Mouse (Mus musculus): Measurements from ENCODE around the gene Tesk1. TPM values are rescaled to one million over a fixed set of nuclear protein-coding genes. Genes with fewer than 3 reads are reported as not detected.
A peak's percentile ranks its signal among the peaks of the same experiment; 100 is the strongest.

Gene Tesk1
- polyA plus RNA-seq (2014; fragmentation: Nextera tagmentation; extraction: Ambion mirVana) = 13.2 and 14.8 TPM in 2 replicates

DNA sequence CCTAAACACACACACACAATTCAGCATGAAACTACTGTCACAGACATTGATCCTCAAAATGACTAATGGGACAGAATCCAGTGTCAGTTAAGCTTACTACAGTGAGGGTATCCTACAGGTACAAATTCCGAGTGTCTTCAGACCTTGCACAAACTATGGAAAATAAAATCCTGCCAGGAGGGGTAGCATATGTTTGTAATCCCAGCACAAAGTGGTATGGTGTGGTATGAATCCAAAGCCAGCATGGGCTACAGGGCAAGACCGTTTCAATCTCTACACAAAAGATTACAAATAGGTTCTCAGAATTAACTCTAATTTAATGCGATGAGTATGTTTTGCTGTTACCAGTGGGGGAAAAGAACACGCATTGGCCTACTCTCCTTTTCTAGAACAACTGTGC lies at the start of gene Tesk1:
Gene Tesk1 (plus strand): TSS at position 301 of the 400 bp plus-strand sequence.
- Histone ChIP-seq H3K4me2 (ENCODE audit: low read depth, low read length) (peak within 1 kb of the TSS; percentile 93), H3K27ac (replicated peaks; ENCODE audit: low read depth, low read length) (peak within 1 kb of the TSS; percentile 91), H3K9me3 (ENCODE audit: control insufficient read depth, low read length) (no peaks in the 10 kb centered on the region), H3K36me3 (ENCODE audit: control insufficient read depth, insufficient read depth, low read length) (peaks cover 17% of the 10 kb centered on the region), H3K9ac (ENCODE audit: low read depth, low read length) (peak within 1 kb of the TSS; percentile 97), H3K4me3 (ENCODE audit: low read depth, low read length) (peak within 1 kb of the TSS; percentile 93), H3K27me3 (replicated peaks; ENCODE audit: control insufficient read depth, insufficient read depth, low read length) (no peaks in the 10 kb centered on the region), H3K4me1 (ENCODE audit: control insufficient read depth, insufficient read depth, low read length) (peaks cover 9% of the 10 kb centered on the region)
- WGBS = 20% methylated on average over 4 of the region's 4 CpGs
- no peak for DNase-seq (ENCODE audit: low spot score)
- ATAC-seq (ENCODE audit: low read depth) = no peak

DNA sequence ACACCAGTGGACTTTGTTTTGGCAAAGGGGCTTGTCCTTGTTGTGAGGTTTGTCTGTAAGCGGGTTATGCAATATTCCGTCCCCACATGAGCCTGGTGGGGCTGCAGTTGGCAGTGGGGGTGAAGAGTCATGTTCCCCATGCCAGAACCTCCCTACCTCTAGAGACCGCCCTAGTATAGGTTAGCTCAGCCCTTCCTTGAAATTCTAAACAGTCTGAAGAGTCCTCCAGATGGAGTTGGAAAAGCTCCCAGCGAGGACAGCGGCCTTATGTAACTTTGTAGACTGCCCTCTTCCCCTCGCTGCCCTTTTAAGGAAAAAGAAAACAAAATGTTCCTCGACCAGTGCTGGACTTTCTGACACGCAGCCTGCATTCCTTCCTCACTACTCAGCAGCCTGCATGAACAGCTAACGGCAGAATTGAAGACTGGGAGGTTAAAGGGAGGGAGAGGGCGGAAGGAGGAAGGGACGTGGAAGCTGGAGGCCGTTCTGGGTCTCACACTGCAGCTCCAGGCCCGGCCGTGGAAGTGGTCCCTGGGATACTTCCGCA lies 47.3 kb upstream of the Tesk1 start:
- Histone ChIP-seq H3K9ac (ENCODE audit: low read depth, low read length) (peak overlapping the region; percentile 46), H3K36me3 (ENCODE audit: control insufficient read depth, insufficient read depth, low read length) (no peaks in the 10 kb centered on the region), H3K4me1 (ENCODE audit: control insufficient read depth, insufficient read depth, low read length) (peaks cover 23% of the 10 kb centered on the region), H3K4me2 (ENCODE audit: low read depth, low read length) (peak overlapping the region; percentile 14; the same call in 1 of the 2 replicates), H3K4me3 (ENCODE audit: low read depth, low read length) (no peak overlapping the region), H3K9me3 (ENCODE audit: control insufficient read depth, low read length) (no peaks in the 10 kb centered on the region), H3K27me3 (replicated peaks; ENCODE audit: control insufficient read depth, insufficient read depth, low read length) (no peaks in the 10 kb centered on the region), H3K27ac (replicated peaks; ENCODE audit: low read depth, low read length) (peak overlapping the region; percentile 81)
- ATAC-seq (ENCODE audit: low read depth) = peak; percentile 53
- 36% methylated on average over 15 of the region's 15 CpGs for WGBS
- peak; percentile 70 for DNase-seq (ENCODE audit: low spot score)

DNA sequence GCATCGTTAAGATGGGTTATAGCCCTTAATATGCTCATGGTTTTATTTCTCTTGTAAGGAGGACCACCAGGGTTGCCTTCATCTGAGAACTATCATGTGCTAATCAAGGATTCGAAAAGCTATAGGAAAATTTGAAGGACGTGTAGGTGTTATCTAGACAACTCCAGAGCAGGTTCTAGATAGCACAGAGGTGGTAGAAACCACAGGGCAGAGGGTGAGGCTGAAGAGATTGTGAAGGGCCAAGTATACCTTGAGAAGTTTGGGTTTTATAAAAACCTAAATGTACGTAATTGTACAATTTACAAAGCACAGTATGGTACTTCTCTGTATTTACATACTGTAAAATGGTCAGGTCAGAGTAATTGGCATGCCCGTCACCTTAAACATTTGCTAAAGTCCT lies 46.6 kb upstream of the Tesk1 start:
- H3K4me2 ChIP-seq (ENCODE audit: low read depth, low read length) = no peak overlapping the region
- 87% methylated on average over 5 of the region's 5 CpGs for WGBS
- ATAC-seq (ENCODE audit: low read depth) (no peak), DNase-seq (ENCODE audit: low spot score) (no peak)
- H3K4me3 ChIP-seq (ENCODE audit: low read depth, low read length) = no peak overlapping the region
- peak overlapping the region; percentile 46; the same call in 1 of the 2 replicates for H3K9ac ChIP-seq (ENCODE audit: low read depth, low read length)
- H3K27me3 ChIP-seq (replicated peaks; ENCODE audit: control insufficient read depth, insufficient read depth, low read length) = no peaks in the 10 kb centered on the region
- peaks cover 31% of the 10 kb centered on the region for H3K4me1 ChIP-seq (ENCODE audit: control insufficient read depth, insufficient read depth, low read length)
- H3K27ac ChIP-seq (replicated peaks; ENCODE audit: low read depth, low read length) = peak overlapping the region; percentile 81
- no peaks in the 10 kb centered on the region for H3K9me3 ChIP-seq (ENCODE audit: control insufficient read depth, low read length)
- no peaks in the 10 kb centered on the region for H3K36me3 ChIP-seq (ENCODE audit: control insufficient read depth, insufficient read depth, low read length)

DNA sequence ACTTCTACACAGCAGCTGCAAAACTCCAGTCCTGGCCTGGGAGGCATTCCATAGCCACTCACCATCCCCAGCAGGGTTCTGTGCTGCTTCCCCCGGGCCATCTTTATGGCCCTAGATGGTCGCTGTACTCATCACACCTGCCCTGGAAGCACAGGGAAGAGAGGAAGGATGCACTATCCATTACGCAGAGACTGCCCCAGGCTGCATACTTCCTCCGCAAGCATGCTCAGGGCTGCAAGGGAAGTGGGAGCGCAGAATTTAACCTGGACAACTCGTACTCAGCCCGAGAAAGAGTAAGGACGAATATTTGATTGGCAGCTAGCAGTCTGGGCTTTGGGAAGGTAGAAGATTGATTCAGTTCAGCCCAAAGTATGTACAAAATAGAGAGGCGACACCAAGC lies 45.9 kb upstream of the Tesk1 start:
- Histone ChIP-seq H3K4me2 (ENCODE audit: low read depth, low read length) (no peak overlapping the region), H3K9ac (ENCODE audit: low read depth, low read length) (no peak overlapping the region), H3K27ac (replicated peaks; ENCODE audit: low read depth, low read length) (no peak overlapping the region), H3K9me3 (ENCODE audit: control insufficient read depth, low read length) (no peaks in the 10 kb centered on the region), H3K36me3 (ENCODE audit: control insufficient read depth, insufficient read depth, low read length) (no peaks in the 10 kb centered on the region), H3K27me3 (replicated peaks; ENCODE audit: control insufficient read depth, insufficient read depth, low read length) (no peaks in the 10 kb centered on the region), H3K4me1 (ENCODE audit: control insufficient read depth, insufficient read depth, low read length) (peaks cover 37% of the 10 kb centered on the region), H3K4me3 (ENCODE audit: low read depth, low read length) (no peak overlapping the region)
- WGBS = 69% methylated on average over 9 of the region's 9 CpGs
- DNase-seq (ENCODE audit: low spot score) = no peak
- ATAC-seq (ENCODE audit: low read depth) = no peak

DNA sequence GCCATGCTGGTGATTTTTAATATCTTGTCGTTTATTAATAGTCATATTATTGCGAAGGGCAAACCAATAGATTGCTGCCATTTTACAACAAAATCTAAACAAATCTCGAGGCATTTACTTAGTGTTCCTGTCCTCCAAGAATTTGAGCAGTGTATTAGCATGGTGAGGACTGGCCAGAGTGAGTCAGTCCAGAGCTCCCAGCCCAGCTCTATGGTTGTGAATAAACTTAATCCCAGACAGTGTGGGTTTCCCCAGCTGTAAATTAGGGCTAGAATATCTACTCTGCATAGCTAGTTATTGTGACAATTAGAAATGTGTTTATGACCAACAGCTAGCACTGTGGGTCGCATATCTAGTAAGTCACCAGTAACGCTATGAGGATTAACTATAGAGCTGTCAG lies 45.4 kb upstream of the Tesk1 start:
- Histone ChIP-seq H3K4me3 (ENCODE audit: low read depth, low read length) (no peak overlapping the region), H3K4me2 (ENCODE audit: low read depth, low read length) (no peak overlapping the region), H3K27ac (replicated peaks; ENCODE audit: low read depth, low read length) (no peak overlapping the region; the same call in 1 of the 2 replicates), H3K9ac (ENCODE audit: low read depth, low read length) (no peak overlapping the region), H3K4me1 (ENCODE audit: control insufficient read depth, insufficient read depth, low read length) (peaks cover 43% of the 10 kb centered on the region), H3K9me3 (ENCODE audit: control insufficient read depth, low read length) (no peaks in the 10 kb centered on the region), H3K36me3 (ENCODE audit: control insufficient read depth, insufficient read depth, low read length) (no peaks in the 10 kb centered on the region), H3K27me3 (replicated peaks; ENCODE audit: control insufficient read depth, insufficient read depth, low read length) (no peaks in the 10 kb centered on the region)
- ATAC-seq (ENCODE audit: low read depth) (no peak), DNase-seq (ENCODE audit: low spot score) (no peak)
- WGBS = 64% methylated on average over 5 of the region's 5 CpGs

DNA sequence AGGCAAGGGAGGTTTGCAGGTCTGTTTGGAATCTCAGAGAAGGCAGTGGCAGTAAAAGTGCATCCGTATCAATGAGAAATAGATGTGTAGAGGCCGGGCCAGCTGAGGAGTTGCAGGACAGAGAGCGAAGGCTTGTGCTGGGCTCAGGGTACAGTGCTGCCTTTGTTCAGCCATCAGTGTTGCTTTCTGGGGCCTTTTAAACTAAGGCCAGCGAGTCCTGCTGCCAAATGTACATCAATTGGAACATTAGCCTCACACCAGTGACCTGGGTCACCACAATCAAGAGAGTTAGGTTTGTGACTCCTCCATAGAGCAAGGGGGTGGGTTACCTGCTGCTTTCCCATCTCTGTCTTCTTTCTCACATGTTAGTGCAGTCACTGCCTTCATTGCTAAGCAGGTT lies 43.7 kb upstream of the Tesk1 start:
- 53% methylated on average over 4 of the region's 4 CpGs for WGBS
- Histone ChIP-seq H3K27me3 (replicated peaks; ENCODE audit: control insufficient read depth, insufficient read depth, low read length) (no peaks in the 10 kb centered on the region), H3K9ac (ENCODE audit: low read depth, low read length) (no peak overlapping the region), H3K36me3 (ENCODE audit: control insufficient read depth, insufficient read depth, low read length) (no peaks in the 10 kb centered on the region), H3K9me3 (ENCODE audit: control insufficient read depth, low read length) (no peaks in the 10 kb centered on the region), H3K4me3 (ENCODE audit: low read depth, low read length) (no peak overlapping the region), H3K27ac (replicated peaks; ENCODE audit: low read depth, low read length) (peak overlapping the region; percentile 67; the same call in 1 of the 2 replicates), H3K4me2 (ENCODE audit: low read depth, low read length) (no peak overlapping the region), H3K4me1 (ENCODE audit: control insufficient read depth, insufficient read depth, low read length) (peaks cover 49% of the 10 kb centered on the region)
- DNase-seq (ENCODE audit: low spot score) (no peak), ATAC-seq (ENCODE audit: low read depth) (no peak)

DNA sequence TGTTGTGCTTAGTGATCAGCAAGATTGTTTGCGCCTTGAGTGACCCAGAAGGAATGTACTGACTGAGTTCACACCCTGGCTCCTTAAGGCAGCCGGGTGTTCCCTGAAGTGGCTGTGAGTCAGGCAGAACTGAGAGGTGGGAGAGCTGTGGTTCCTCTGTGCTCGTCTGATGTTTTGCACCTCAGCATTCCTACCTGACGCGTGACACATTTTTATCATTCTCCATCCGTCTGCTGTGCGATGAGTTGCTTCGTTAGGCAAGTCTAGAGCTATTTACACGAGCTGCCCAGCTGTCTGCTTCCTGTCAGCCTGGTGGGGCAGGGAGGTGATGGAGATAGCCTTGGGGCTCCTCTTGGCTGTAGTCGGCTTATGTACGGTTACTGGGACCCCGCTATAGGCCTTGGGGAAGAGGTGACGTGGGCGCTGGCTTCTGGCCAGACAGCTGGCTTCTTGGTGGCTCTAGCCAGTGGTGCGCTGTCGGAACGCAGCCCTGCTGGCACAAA lies 42.9 kb upstream of the Tesk1 start:
- peaks cover 49% of the 10 kb centered on the region for H3K4me1 ChIP-seq (ENCODE audit: control insufficient read depth, insufficient read depth, low read length)
- H3K4me3 ChIP-seq (ENCODE audit: low read depth, low read length) = no peak overlapping the region
- peak overlapping the region; percentile 44 for H3K4me2 ChIP-seq (ENCODE audit: low read depth, low read length)
- H3K36me3 ChIP-seq (ENCODE audit: control insufficient read depth, insufficient read depth, low read length) = no peaks in the 10 kb centered on the region
- H3K9me3 ChIP-seq (ENCODE audit: control insufficient read depth, low read length) = no peaks in the 10 kb centered on the region
- DNase-seq (ENCODE audit: low spot score) (peak; percentile 79), ATAC-seq (ENCODE audit: low read depth) (peak; percentile 34; the same call in 1 of the 2 replicates)
- peak overlapping the region; percentile 67 for H3K27ac ChIP-seq (replicated peaks; ENCODE audit: low read depth, low read length)
- 25% methylated on average over 17 of the region's 17 CpGs for WGBS
- H3K9ac ChIP-seq (ENCODE audit: low read depth, low read length) = no peak overlapping the region; the same call in 1 of the 2 replicates
- no peaks in the 10 kb centered on the region for H3K27me3 ChIP-seq (replicated peaks; ENCODE audit: control insufficient read depth, insufficient read depth, low read length)

DNA sequence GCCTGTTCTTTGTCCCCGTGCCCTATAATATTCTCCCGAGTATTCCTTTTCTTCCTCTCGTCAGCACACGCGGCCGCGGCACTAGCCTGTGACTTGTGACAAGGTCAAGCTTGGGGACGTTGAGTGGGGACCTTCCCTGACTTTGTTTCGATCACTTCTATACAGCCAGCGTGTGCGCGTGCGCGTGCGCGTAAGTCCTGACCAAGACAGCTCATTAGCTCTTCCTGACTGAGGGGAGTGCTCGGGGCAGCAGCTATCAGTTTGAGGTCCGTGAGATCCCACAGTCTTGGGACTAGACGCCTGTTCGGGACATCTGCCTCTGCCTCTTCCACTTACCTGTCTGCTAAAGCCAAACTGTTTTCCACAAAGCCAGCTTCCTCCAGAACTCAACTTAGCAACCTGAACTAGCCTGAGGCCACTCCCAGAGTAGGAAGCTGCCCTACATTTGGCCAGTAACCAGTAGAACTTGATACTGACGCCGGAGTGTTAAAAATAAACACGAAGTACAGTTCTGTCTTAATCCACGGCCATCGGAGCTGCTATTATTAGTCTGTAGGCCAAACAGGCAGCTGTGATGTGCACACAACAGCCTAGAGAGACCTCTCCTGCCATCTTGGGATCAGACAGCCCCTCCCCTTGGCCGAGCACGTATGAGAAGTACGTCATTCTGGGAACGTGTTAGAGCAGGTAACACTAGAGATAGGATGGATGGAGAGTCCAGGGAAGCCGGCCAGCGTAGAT lies 42.2 kb upstream of the Tesk1 start:
- no peaks in the 10 kb centered on the region for H3K9me3 ChIP-seq (ENCODE audit: control insufficient read depth, low read length)
- H3K27ac ChIP-seq (replicated peaks; ENCODE audit: low read depth, low read length) = peak overlapping the region; percentile 67
- H3K27me3 ChIP-seq (replicated peaks; ENCODE audit: control insufficient read depth, insufficient read depth, low read length) = no peaks in the 10 kb centered on the region
- DNase-seq (ENCODE audit: low spot score) (peak; percentile 76), ATAC-seq (ENCODE audit: low read depth) (peak; percentile 45)
- 60% methylated on average over 31 of the region's 31 CpGs for WGBS
- H3K4me1 ChIP-seq (ENCODE audit: control insufficient read depth, insufficient read depth, low read length) = peaks cover 43% of the 10 kb centered on the region
- no peaks in the 10 kb centered on the region for H3K36me3 ChIP-seq (ENCODE audit: control insufficient read depth, insufficient read depth, low read length)
- H3K9ac ChIP-seq (ENCODE audit: low read depth, low read length) = no peak overlapping the region
- H3K4me3 ChIP-seq (ENCODE audit: low read depth, low read length) = no peak overlapping the region
- peak overlapping the region; percentile 44 for H3K4me2 ChIP-seq (ENCODE audit: low read depth, low read length)
